Mouse (Mus musculus) intestine, postnatal 0 days (tissue): ENCODE measurements at regions not wholly inside any gene's neighbourhood (a gene's known extent, or its start where the extent isn't known, plus 50 kb on each side); places are given as distances from the start of the nearest gene placed in this dataset.

Experiments used
- ATAC-seq: fragments of 200-750 bp; cut with Nextera tagmentation; 2 replicates; pipeline ENCODE4 v1.8.0; 2017; ENCODE audit warnings: mild to moderate bottlenecking, moderate TSS enrichment, moderate library complexity
- H3K27ac ChIP-seq: fragments of 300-500 bp; sonication (generic); 2 replicates; pipeline ENCODE4 v1.5.1; 2014; ENCODE audit warnings: mild to moderate bottlenecking, low read depth, low read length, moderate library complexity
- H3K27me3 ChIP-seq: fragments of 300-500 bp; sonication (generic); replicated peaks from 2 replicates; pipeline ENCODE4 v1.6.1; 2014; ENCODE audit warnings: low read length, mixed read lengths; ENCODE audit not compliant: control insufficient read depth, insufficient read depth
- H3K36me3 ChIP-seq: fragments of 300-500 bp; sonication (generic); 2 replicates; pipeline ENCODE4 v1.6.1; 2014; ENCODE audit warnings: mild to moderate bottlenecking, moderate library complexity; ENCODE audit not compliant: control insufficient read depth, insufficient read depth
- H3K4me1 ChIP-seq: fragments of 300-500 bp; sonication (generic); replicated peaks from 2 replicates; pipeline ENCODE4 v1.6.1; 2014; ENCODE audit warnings: antibody characterized with exemption, low read length, mixed read lengths; ENCODE audit not compliant: control insufficient read depth, insufficient read depth
- H3K4me2 ChIP-seq: fragments of 300-500 bp; sonication (generic); replicated peaks from 2 replicates; pipeline ENCODE4 v1.6.1; 2014; ENCODE audit warnings: low read depth, mild to moderate bottlenecking, moderate library complexity
- H3K4me3 ChIP-seq: fragments of 300-500 bp; sonication (generic); 2 replicates; pipeline ENCODE4 v1.5.1; 2014; ENCODE audit warnings: low read depth, low read length
- H3K9ac ChIP-seq: fragments of 300-500 bp; sonication (generic); 2 replicates; pipeline ENCODE4 v1.6.1; 2014; ENCODE audit warnings: mild to moderate bottlenecking, low read depth, low read length
- H3K9me3 ChIP-seq: fragments of 300-500 bp; sonication (generic); 2 replicates; pipeline ENCODE4 v1.6.1; 2016; ENCODE audit warnings: mixed run types; ENCODE audit not compliant: control insufficient read depth
- CTCF ChIP-seq: sonication (generic); IDR thresholded peaks from 2 replicates; pipeline ENCODE4 v1.5.1; 2016; ENCODE audit warnings: low read depth, mild to moderate bottlenecking, control low read depth, antibody characterized with exemption, moderate library complexity
- WGBS: fragments of 180-500 bp; shearing (Covaris S2); extraction: QIAGEN DNeasy Blood & Tissue Kit; methylation state at CpG from one replicate; pipeline ENCODE4 v1.1.7; 2014; 5-methylcytosine and 5-hydroxymethylcytosine counted together

DNA sequence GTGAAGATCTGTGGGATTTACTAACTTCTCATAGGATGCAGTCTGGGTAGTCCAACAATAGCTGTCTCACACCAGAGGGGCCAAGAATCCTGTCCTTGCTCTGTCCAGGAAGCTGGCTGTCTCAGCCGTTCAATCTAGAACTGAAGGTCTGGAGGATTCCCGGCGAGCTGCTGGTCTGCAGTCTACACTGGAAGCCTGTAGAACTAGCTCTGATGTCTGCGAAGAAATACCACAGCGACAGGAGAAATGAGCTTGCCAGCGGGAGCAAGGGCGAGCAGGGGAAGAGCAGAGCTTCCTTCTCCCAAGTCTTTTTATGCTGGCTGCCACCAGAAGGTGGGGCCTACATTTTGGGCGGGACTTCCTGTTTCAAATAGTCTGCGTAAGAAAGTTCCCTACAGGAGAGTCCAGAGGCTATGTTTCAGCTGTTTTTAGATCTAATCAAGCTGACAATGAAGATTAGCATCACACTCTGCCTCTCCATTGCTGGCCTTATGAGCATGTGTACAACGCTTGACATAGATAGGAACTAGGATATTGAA lies 111.9 kb upstream of the Eef2kmt start:
- no peak overlapping the region for H3K9ac ChIP-seq
- 78% methylated on average over 10 of the region's 10 CpGs for WGBS
- H3K4me2 ChIP-seq, result no peak overlapping the region
- ATAC-seq, result no peak
- H3K27me3 ChIP-seq, result no peaks in the 10 kb centered on the region
- no peaks in the 10 kb centered on the region for H3K4me1 ChIP-seq
- no peak overlapping the region for H3K27ac ChIP-seq
- no peaks in the 10 kb centered on the region for H3K9me3 ChIP-seq
- TF ChIP-seq CTCF, result no peak
- H3K4me3 ChIP-seq, result no peak overlapping the region
- no peaks in the 10 kb centered on the region for H3K36me3 ChIP-seq

DNA sequence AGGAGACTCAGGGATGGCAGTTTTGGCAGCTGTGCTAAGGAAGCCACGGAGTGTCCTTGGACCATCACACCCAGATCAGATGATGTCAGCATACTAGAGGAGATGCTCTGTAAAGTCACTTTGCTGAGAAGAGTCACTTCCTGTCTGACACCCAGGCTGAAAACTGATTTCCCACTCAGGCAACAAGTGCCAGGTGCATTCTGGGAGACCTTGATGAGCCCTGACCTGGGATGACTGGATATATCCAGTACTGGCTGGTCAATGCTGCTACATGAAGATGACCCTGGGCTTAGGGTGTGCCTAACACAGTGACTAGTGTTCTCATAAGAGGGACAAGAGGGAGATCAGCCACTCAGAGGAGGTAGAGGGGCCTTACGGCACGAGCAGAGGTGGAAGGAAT lies 110.2 kb upstream of the Eef2kmt start:
- Histone ChIP-seq H3K27me3 (no peaks in the 10 kb centered on the region), H3K4me1 (no peaks in the 10 kb centered on the region), H3K9me3 (no peaks in the 10 kb centered on the region), H3K9ac (no peak overlapping the region), H3K4me3 (no peak overlapping the region), H3K27ac (no peak overlapping the region), H3K36me3 (no peaks in the 10 kb centered on the region), H3K4me2 (no peak overlapping the region)
- TF ChIP-seq CTCF, result no peak
- no peak for ATAC-seq
- 82% methylated on average over 3 of the region's 3 CpGs for WGBS

DNA sequence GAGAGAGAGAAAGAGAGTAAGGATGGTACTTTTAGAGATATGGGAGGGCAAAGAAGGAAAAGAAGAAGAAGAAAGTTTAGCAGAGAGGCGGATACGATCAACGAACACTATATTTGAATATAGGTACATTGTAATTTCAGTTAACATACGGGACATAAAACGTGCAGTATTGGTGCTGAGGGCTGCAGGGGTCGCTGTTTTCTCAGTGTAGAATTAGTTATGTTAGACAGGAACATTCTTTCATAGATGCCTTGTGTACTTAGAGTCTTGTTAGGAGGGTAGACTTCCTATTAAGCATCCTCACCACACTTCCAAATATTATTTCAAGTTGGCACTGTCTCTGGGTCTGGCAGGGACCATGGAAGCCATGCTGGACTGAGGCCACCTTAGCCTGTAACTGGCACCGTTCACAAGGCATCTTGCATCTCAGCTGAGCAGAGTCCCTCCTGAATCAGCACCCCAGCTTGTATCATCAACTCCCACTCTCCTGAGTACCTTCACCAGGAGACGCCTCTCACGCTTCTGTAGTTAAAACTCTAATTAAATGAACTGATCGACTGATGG lies 107.3 kb upstream of the Eef2kmt start:
- H3K4me2 ChIP-seq, result no peak overlapping the region
- ATAC-seq, result no peak
- no peak overlapping the region for H3K4me3 ChIP-seq
- H3K36me3 ChIP-seq, result no peaks in the 10 kb centered on the region
- H3K27ac ChIP-seq, result no peak overlapping the region
- 78% methylated on average over 10 of the region's 10 CpGs for WGBS
- no peaks in the 10 kb centered on the region for H3K9me3 ChIP-seq
- H3K4me1 ChIP-seq, result no peaks in the 10 kb centered on the region
- no peaks in the 10 kb centered on the region for H3K27me3 ChIP-seq
- no peak overlapping the region for H3K9ac ChIP-seq
- TF ChIP-seq CTCF, result peak; percentile 43

DNA sequence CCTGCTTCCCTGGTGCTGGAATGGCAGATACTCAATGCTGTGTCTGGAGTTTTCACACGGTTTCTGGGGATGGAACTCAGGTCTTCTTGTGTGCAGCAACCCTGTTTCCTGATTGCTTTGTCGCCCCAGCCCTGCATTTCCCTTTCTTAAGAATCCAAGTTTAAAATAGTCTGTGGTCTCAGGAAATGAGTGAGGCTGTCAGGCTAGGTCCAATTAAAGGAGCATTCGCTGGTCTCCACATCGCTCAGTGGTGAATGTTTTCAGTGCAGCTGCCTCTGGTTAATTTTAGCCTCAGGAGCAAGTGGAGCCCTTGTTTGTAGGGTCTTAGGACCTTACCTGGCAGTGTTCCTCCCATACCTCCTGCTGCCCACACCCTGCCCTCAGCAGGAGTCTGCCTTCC lies 103.4 kb upstream of the Eef2kmt start:
- Histone ChIP-seq H3K27ac (no peak overlapping the region), H3K36me3 (no peaks in the 10 kb centered on the region), H3K4me3 (no peak overlapping the region), H3K4me1 (no peaks in the 10 kb centered on the region), H3K9me3 (no peaks in the 10 kb centered on the region), H3K4me2 (no peak overlapping the region), H3K9ac (no peak overlapping the region), H3K27me3 (no peaks in the 10 kb centered on the region)
- ATAC-seq, result no peak
- no peak for TF ChIP-seq CTCF
- WGBS, result 65% methylated on average over 4 of the region's 4 CpGs

DNA sequence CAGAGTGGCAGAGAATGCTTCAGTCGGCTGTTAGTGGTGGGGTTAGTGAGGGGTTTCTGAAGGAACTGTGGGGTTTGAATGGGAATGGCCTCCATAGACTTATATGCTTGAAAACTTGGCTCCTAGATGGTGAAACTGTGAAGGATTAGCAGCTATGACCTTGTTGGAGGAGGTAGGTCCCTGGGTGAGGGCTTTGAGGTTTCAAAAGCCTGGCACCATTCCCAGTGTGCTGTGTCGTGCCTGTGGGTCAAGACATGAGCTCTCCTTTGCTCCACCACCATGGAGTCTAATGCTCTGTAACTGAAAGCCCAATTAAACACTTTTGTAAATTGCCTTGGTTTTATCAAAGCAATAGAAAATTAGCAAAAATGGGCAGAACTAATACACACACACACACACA lies 98.1 kb upstream of the Eef2kmt start:
- whole genome bisulfite sequencing, result 74% methylated on average over 2 of the region's 2 CpGs
- Histone ChIP-seq H3K27me3 (no peaks in the 10 kb centered on the region), H3K4me3 (no peak overlapping the region), H3K4me1 (no peaks in the 10 kb centered on the region), H3K9me3 (no peaks in the 10 kb centered on the region), H3K9ac (no peak overlapping the region), H3K27ac (no peak overlapping the region), H3K4me2 (no peak overlapping the region), H3K36me3 (no peaks in the 10 kb centered on the region)
- TF ChIP-seq CTCF, result no peak
- no peak for ATAC-seq

DNA sequence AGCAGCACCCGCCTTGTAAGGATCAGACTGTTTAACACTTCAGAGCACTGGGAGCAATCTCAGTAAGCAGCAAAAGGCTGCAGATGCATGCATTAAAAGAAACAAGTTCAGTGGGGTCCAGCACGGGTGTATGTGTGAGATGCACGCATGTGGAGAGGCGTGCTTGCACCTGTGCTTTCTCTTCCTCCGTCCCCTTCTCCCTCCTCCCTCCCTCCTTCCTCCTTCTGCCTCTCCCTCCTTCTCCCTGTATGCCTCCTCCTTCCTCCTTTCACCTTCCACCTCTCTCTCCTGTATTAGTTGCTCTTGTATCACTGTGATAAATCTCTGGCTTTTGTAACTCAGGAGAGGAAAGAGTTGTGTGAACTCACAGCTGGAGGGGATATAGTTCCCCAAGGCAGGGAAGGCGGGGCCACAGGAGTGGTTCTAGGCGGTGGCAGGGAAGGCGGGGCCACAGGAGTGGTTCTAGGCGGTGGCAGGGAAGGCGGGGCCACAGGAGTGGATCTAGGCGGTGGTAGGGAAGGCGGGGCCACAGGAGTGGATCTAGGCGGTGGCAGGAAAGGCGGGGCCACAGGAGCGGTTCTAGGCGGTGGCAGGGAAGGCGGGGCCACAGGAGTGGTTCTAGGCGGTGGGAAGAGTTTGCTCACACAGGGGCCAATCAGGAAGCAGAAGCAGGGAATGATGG lies 96.2 kb upstream of the Eef2kmt start:
- under 1% methylated on average over 18 of the region's 18 CpGs for WGBS
- Histone ChIP-seq H3K4me3 (0 out of 2 replicates have a peak overlapping the region, but pooled peaks have one; percentile 7), H3K4me1 (no peaks in the 10 kb centered on the region), H3K9ac (no peak overlapping the region), H3K27ac (no peak overlapping the region), H3K36me3 (no peaks in the 10 kb centered on the region), H3K4me2 (peak overlapping the region; percentile 55), H3K9me3 (no peaks in the 10 kb centered on the region), H3K27me3 (no peaks in the 10 kb centered on the region)
- ATAC-seq, result peak; percentile 87
- no peak for TF ChIP-seq CTCF
